Mouse (Mus musculus) liver, embryonic 15.5 days (tissue): ENCODE results near the gene Cdc42ep4. TPM values are rescaled to one million over a fixed set of nuclear protein-coding genes. Genes with fewer than 3 reads are reported as not detected.

Experiments used
- ATAC-seq: fragments of 200-750 bp; cut with Nextera tagmentation; 2 replicates; pipeline ENCODE4 v1.8.0; 2017; ENCODE audit warnings: moderate number of reproducible peaks, mild to moderate bottlenecking, moderate library complexity; ENCODE audit not compliant: insufficient read depth
- H3K27ac ChIP-seq: fragments of 300-500 bp; sonication (generic); replicated peaks from 2 replicates; pipeline ENCODE4 v1.5.1; 2015; ENCODE audit warnings: mild to moderate bottlenecking, inconsistent platforms
- H3K27me3 ChIP-seq: fragments of 300-500 bp; sonication (generic); 2 replicates; pipeline ENCODE4 v1.6.1; 2015; ENCODE audit warnings: mild to moderate bottlenecking, inconsistent platforms
- H3K36me3 ChIP-seq: fragments of 300-500 bp; sonication (generic); replicated peaks from 2 replicates; pipeline ENCODE4 v1.6.1; 2015; ENCODE audit warnings: moderate library complexity, mild to moderate bottlenecking, inconsistent platforms
- H3K4me1 ChIP-seq: fragments of 300-500 bp; sonication (generic); replicated peaks from 2 replicates; pipeline ENCODE4 v1.6.1; 2015; ENCODE audit warnings: inconsistent platforms
- H3K4me2 ChIP-seq: fragments of 300-500 bp; sonication (generic); 2 replicates; pipeline ENCODE4 v1.6.1; 2015; ENCODE audit warnings: moderate library complexity, mild to moderate bottlenecking, inconsistent platforms
- H3K4me3 ChIP-seq: fragments of 300-500 bp; sonication (generic); replicated peaks from 2 replicates; pipeline ENCODE4 v1.5.1; 2015; ENCODE audit warnings: mild to moderate bottlenecking, inconsistent platforms
- H3K9ac ChIP-seq: fragments of 300-500 bp; sonication (generic); 2 replicates; pipeline ENCODE4 v1.6.1; 2015; ENCODE audit warnings: moderate library complexity, mild to moderate bottlenecking, inconsistent platforms
- H3K9me3 ChIP-seq: fragments of 300-500 bp; sonication (generic); replicated peaks from 2 replicates; pipeline ENCODE4 v1.6.1; 2016; ENCODE audit warnings: inconsistent platforms
- WGBS: fragments of 180-500 bp; shearing (Covaris S2); methylation state at CpG from one replicate; pipeline ENCODE4 v1.1.7; 2015; ENCODE audit warnings: mixed read lengths; ENCODE audit not compliant: insufficient replicate concordance; 5-methylcytosine and 5-hydroxymethylcytosine counted together
- polyA plus RNA-seq: library from polyadenylated mRNA; unstranded; fragments of >200 nt; fragmentation: Nextera tagmentation; extraction: Ambion mirVana; gene quantifications from 2 replicates; pipeline ENCODE4 v1.2.1, GENCODE M21; 2015

Gene Cdc42ep4
- polyA plus RNA-seq, 1 experiment from 2014 or later = 17.1 TPM

DNA sequence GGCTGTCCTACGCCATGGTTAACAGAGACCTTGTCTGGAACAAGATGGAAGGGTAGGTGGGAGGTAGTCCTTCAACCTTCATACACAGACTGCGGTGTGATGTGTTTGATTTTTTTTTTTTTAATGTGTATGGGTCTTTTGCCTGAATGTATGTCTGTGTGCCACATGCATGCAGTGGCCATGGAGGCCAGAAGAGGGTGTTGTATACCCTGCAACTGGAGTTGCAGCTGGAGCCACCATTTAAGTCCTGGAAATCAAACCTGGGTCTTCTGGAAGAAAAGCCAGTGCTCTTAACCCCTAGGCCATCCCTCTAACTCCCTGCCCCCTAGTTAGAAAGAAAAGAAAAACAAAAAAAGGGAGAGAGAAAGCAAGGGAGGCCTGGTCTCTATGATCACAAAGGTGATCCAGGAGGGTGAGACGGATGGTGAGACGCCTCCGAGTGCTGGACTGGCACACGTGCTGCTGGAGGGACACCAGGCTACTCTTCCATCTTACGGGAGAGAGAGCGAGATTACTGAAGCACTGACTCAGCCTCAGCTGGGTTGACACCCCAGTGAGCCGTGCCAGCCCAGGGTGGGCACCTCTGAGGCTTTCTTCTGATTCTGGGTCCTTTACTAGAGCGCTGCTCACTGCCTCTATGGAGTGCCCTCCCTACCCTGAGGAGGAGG is 19.6 kb downstream of the Cdc42ep4 start:
- Histone ChIP-seq H3K9me3 (no peaks in the 10 kb centered on the region), H3K4me1 (peaks cover 71% of the 10 kb centered on the region), H3K27ac (no peak overlapping the region), H3K9ac (no peak overlapping the region), H3K4me3 (no peak overlapping the region), H3K4me2 (no peak overlapping the region), H3K27me3 (no peaks in the 10 kb centered on the region), H3K36me3 (peaks cover 44% of the 10 kb centered on the region)
- 86% methylated on average over 10 of the region's 10 CpGs for WGBS
- ATAC-seq = no peak

DNA sequence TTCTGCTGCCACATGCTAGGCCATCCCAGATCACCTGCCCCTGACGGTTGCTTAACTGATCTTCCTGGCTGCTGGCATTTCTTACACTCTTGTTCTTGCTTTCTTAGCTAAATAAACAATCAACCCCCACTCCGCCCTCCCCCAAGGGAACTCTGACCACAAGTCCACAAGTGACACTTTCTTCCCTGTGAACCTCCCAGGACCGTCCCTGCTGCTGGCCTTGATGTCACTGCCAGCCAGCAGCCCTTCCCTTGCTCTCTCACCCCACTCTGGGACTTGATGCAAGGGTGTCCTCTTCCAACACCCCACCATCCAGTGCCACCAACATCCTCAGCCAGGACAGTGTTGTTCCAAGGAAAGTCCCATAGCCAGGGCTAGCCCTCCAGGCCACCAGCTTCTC is 20.8 kb downstream of the Cdc42ep4 start:
- Histone ChIP-seq H3K4me1 (peaks cover 62% of the 10 kb centered on the region), H3K9ac (no peak overlapping the region)

DNA sequence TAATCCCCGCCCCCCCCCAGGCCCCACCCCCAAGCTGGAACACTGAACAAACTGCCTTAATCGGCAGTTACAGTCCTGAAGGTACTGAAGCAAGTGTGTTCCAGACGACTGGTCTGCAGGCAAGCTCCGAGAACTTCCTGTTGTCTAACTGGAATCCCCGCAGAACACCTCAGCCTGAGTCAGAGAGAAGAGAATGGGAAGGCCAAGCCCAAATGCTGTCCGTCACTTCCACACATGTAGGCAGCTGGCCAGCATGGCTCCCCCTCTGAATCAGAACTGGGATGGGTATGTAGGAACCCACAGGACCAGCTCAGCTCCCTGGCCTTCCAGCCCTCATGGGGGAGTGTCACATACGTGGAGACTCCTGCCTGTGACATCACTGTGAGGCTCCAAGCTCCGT is 21.8 kb downstream of the Cdc42ep4 start:
- H3K27me3 ChIP-seq = no peaks in the 10 kb centered on the region
- no peak overlapping the region for H3K9ac ChIP-seq
- H3K9me3 ChIP-seq = no peaks in the 10 kb centered on the region
- H3K36me3 ChIP-seq = peaks cover 40% of the 10 kb centered on the region
- H3K4me1 ChIP-seq = peaks cover 54% of the 10 kb centered on the region
- H3K4me3 ChIP-seq = no peak overlapping the region
- ATAC-seq = no peak
- no peak overlapping the region for H3K4me2 ChIP-seq
- H3K27ac ChIP-seq = no peak overlapping the region
- 66% methylated on average over 8 of the region's 8 CpGs for WGBS

More for the DNA sequence above, 20.8 kb downstream of the Cdc42ep4 start:
- no peak overlapping the region for H3K27ac ChIP-seq
- H3K9me3 ChIP-seq = no peaks in the 10 kb centered on the region
- no peaks in the 10 kb centered on the region for H3K27me3 ChIP-seq
- H3K36me3 ChIP-seq = peaks cover 46% of the 10 kb centered on the region
- 62% methylated on average over 3 of the region's 3 CpGs for WGBS
- ATAC-seq = no peak
- H3K4me2 ChIP-seq = no peak overlapping the region
- no peak overlapping the region for H3K4me3 ChIP-seq

DNA sequence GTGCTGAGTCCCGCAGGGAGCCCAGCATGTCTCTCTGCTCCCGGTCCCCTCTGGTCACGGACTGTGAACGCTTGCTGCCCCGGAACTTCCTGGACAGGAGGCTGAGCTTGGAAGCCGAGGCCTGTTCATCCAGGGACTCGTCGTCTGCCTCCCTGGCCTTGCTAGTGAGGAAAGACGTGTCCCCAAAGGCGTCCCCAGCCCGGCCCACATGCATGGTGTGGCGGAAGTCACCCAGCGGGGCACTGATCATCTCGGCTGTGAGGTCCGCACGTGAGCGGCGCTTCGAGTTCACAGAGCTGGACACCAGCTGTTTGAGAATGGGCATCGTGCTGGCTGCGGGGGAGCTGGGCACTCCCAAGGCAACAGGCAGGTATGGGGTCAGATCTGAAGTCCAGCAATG is 22.4 kb downstream of the Cdc42ep4 start:
- 88% methylated on average over 21 of the region's 21 CpGs for WGBS
- H3K27ac ChIP-seq = no peak overlapping the region
- H3K27me3 ChIP-seq = no peaks in the 10 kb centered on the region
- H3K4me2 ChIP-seq = no peak overlapping the region
- H3K4me1 ChIP-seq = peaks cover 47% of the 10 kb centered on the region
- no peak overlapping the region for H3K9ac ChIP-seq
- no peak for ATAC-seq
- no peaks in the 10 kb centered on the region for H3K9me3 ChIP-seq
- H3K4me3 ChIP-seq = no peak overlapping the region
- peaks cover 40% of the 10 kb centered on the region for H3K36me3 ChIP-seq

DNA sequence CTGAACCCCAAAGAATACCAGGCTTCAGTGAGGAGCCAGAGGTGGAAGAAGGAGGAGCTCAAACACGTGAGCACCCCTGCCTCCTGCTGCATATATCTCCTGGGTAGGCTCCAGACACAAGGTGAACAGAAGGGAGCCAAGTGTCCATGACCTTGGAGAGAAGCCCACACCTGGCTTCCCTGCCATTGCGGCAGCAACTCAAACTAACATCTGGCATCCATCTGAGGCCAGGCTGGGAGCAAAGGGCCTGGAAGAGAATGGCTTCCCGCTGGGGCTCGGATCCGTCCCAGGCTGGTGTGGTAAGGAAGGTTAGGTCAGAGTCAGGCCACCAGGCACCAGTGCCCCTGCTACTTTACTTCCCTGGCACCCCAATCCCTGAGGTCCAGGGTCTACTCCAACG is 23.7 kb downstream of the Cdc42ep4 start:
- peaks cover 40% of the 10 kb centered on the region for H3K36me3 ChIP-seq
- no peak overlapping the region for H3K9ac ChIP-seq
- no peaks in the 10 kb centered on the region for H3K9me3 ChIP-seq
- peaks cover 34% of the 10 kb centered on the region for H3K4me1 ChIP-seq
- H3K27me3 ChIP-seq = no peaks in the 10 kb centered on the region
- H3K4me3 ChIP-seq = no peak overlapping the region
- H3K27ac ChIP-seq = no peak overlapping the region
- WGBS = 82% methylated on average over 6 of the region's 6 CpGs
- H3K4me2 ChIP-seq = no peak overlapping the region
- ATAC-seq = no peak

DNA sequence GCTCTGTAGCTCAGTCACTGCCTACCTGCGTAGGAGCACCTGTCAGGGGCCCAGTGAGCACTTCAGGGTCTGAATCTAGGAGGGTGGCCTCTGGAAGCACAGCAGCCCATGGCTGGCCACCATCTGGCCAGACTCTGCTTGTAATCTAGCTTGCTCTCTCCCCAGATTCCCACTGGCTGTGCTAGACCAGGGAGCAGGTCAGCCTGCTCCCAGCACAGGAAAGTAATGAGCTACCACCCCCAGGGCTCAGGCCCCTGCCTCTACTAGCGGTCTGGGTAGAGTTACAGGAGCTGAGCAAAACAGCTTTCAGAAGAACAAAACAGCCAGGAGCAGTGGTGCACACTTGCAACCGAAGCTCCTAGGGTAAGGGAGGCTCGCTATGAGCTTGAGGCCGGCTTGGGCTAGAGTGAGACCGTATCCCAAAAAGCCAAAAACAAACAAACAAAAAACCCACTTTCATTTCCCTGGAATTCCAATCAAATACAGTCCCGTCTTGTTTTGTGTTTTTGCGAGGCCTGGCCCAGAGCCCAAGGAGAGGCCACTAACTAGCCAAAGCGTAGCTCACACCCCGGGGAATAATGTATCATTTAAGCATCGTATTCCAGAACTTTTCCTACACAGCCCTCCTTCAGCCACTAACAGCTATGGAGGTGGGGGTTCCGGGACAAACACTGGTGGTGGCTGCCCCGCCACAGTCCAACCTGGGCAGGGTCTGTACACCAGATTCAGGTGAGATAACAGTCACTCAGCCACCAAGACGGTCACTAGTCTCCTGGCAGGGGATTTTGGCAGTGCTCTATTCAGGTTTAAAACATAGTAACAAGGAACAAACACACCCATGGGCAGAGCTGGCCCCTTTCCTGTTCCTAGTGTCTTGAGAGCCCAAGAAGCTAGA is 24.4 kb downstream of the Cdc42ep4 start:
- Histone ChIP-seq H3K27ac (no peak overlapping the region), H3K4me3 (no peak overlapping the region), H3K27me3 (no peaks in the 10 kb centered on the region), H3K4me1 (peaks cover 27% of the 10 kb centered on the region), H3K4me2 (no peak overlapping the region), H3K9ac (no peak overlapping the region), H3K36me3 (peaks cover 40% of the 10 kb centered on the region), H3K9me3 (no peaks in the 10 kb centered on the region)
- 89% methylated on average over 14 of the region's 14 CpGs for WGBS
- no peak for ATAC-seq

DNA sequence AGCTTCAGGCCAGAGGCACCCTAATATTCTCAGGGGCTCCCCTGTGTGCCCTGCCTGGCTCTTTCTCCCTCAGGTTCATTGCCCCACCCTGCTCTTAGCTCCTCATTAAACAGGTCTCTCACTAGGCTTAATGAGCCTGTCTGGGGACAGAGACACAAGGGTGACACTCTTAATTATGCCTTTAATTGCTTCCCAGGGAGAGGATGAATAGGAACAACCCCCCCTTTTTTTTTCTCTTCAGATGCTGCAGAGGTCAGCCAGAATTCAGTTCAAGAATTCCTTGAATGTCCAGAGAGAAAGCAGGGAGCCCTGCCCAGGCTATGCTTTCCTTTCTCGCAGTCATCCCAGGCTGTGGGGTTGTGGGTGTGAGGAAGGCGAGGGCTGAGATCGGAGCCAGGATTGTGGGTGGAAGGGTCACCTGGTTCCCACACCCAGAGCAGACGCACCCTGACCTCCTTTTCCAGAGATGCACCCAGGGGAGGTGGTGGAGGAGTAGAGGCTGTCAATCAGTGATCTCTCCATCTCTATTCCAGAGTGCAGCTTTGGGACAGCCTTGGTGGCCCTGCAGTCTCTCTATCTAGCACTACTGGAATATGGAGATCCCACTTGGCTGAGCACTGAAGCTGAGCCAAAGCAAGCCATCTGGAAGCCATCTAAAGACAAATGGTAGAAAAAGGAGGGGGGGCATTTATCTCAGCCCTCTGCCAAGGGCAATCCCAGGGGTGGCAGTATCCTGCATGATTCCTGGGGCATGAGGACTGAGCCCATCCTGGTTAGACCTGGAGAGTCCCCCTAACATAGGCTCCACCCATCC is 26.2 kb downstream of the Cdc42ep4 start:
- H3K4me1 ChIP-seq = peaks cover 11% of the 10 kb centered on the region
- no peaks in the 10 kb centered on the region for H3K9me3 ChIP-seq
- no peak overlapping the region for H3K9ac ChIP-seq
- H3K4me2 ChIP-seq = no peak overlapping the region
- H3K4me3 ChIP-seq = no peak overlapping the region
- no peaks in the 10 kb centered on the region for H3K27me3 ChIP-seq
- no peak overlapping the region for H3K27ac ChIP-seq
- no peak for ATAC-seq
- H3K36me3 ChIP-seq = peaks cover 40% of the 10 kb centered on the region
- WGBS = 86% methylated on average over 4 of the region's 4 CpGs

DNA sequence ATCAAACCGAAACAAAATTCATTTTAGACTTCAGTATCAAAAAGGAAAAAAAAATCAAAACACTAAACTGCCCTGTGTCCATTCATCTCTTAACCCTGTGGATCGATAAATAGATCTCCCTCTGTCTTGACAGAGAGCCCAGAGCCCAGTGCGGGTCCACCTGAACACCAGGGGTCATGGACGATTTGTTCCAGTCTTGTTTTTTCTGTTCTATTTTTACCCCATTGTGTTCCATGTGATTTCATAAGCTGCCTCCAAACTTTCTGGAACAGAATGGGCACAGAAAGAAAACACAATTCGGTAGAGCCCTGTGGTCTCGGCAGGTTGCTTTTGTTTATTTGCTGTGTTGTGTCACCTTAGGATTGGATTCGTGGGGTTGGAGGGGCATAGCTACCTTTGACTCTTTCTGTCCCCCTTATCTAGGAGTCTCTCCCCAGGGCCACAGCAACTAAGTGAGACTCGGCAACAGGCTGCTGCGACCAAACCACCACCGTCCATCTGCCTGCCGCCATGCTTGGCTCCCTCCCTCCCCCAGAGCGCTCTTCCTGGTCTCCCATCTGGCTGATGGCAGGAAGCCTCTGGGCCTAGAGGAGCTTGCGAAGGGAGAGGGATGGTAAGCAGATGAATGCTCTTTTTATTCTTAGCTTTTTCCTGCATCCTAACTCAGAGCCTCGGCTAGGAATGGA is 29.1 kb downstream of the Cdc42ep4 start:
- 59% methylated on average over 14 of the region's 14 CpGs for WGBS
- Histone ChIP-seq H3K4me2 (no peak overlapping the region; the same call in 1 of the 2 replicates), H3K4me1 (peaks cover 4% of the 10 kb centered on the region; the same call in 1 of the 2 replicates), H3K4me3 (no peak overlapping the region), H3K36me3 (peaks cover 13% of the 10 kb centered on the region), H3K27me3 (no peaks in the 10 kb centered on the region), H3K9me3 (no peaks in the 10 kb centered on the region), H3K9ac (no peak overlapping the region), H3K27ac (no peak overlapping the region)
- ATAC-seq = no peak

DNA sequence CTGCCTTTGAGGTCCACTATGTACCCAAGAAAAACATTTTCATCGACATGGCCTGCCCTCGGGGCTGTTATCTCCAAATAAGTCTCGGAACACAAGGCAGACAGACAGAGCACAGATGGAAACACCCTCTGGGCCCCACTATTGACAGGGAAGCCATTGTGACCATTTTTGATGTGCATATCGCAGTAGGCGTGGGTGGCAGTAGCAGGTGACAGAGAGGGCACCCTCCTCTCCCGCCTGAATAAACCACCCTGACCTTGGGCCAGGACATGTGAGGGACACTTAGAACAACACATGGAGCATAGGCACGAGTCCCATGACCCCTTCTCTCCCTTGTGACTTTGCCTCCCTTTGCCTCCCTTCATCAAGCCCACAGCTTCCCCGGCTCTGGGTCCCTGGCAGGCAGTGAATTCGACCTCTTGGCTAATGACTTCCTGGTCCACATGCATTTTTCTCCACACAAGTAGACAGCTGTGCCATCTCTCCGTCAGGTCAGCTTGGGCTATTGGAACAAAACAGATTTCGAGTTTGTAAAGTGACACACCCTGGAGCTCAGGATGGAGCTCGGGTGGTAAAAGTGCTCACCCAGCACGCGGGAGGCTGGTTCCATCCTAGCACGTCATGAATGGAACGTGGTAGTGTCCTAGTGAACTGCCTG is 33.8 kb downstream of the Cdc42ep4 start:
- H3K27ac ChIP-seq = no peak overlapping the region
- no peak overlapping the region for H3K4me2 ChIP-seq
- no peaks in the 10 kb centered on the region; the same call in 1 of the 2 replicates for H3K27me3 ChIP-seq
- no peaks in the 10 kb centered on the region for H3K36me3 ChIP-seq
- H3K9ac ChIP-seq = no peak overlapping the region
- H3K4me1 ChIP-seq = peaks cover 5% of the 10 kb centered on the region; the same call in 1 of the 2 replicates
- H3K4me3 ChIP-seq = no peak overlapping the region
- no peak for ATAC-seq
- 55% methylated on average over 16 of the region's 16 CpGs for WGBS
- H3K9me3 ChIP-seq = no peaks in the 10 kb centered on the region

DNA sequence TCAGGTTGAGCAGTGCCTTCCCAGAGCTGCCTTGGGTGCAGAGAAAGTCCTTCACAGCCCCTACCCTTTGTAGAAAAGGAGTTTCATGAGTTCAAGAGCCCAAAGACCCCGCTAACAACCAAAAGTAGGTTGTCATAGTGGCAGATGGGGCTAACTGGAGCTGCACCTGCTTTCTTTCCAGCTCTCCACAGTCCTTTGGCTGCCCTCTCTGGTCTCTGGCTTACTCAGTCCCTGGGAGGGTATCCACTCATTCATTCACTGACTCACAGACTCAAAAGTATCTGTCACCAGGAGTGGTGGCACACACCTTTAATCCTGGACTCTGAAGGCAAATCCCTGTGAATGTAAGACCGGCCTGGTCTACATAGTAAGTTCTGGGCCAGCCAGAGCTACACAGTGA is 35.5 kb downstream of the Cdc42ep4 start:
- 72% methylated on average over 2 of the region's 2 CpGs for WGBS
- Histone ChIP-seq H3K27me3 (peaks cover 3% of the 10 kb centered on the region; the same call in 1 of the 2 replicates), H3K27ac (no peak overlapping the region), H3K36me3 (no peaks in the 10 kb centered on the region), H3K4me2 (no peak overlapping the region), H3K9me3 (no peaks in the 10 kb centered on the region), H3K4me1 (peaks cover 5% of the 10 kb centered on the region; the same call in 1 of the 2 replicates), H3K4me3 (no peak overlapping the region), H3K9ac (no peak overlapping the region)
- ATAC-seq = no peak
